Mouse (Mus musculus) CH12.LX (cell line): ENCODE data around the gene Zfp518a. TPM values are rescaled to one million over a fixed set of nuclear protein-coding genes. Genes with fewer than 3 reads are reported as not detected.

Source experiments
- DNase-seq: peaks from one replicate; pipeline ENCODE4 v3.0.0-alpha.2; 2013; ENCODE audit errors: extremely low read depth
- H3K27ac ChIP-seq: 2 replicates; pipeline ENCODE4 v1.5.1; 2012; ENCODE audit warnings: low read depth, mild to moderate bottlenecking, control low read depth, moderate library complexity; ENCODE audit not compliant: insufficient read depth
- H3K27me3 ChIP-seq: replicated peaks from 2 replicates; pipeline ENCODE3; 2012; ENCODE audit warnings: inconsistent platforms
- H3K36me3 ChIP-seq, 2 experiments: replicated peaks in 1 of 2; 2 replicates each; pipeline versions ENCODE3 to v1.6.1; 2012; ENCODE audit warnings: inconsistent platforms in 1 of 2, low read length in 1 of 2, mild to moderate bottlenecking in 1 of 2, mixed read lengths in 1 of 2, moderate library complexity in 1 of 2; ENCODE audit not compliant: control insufficient read depth in 1 of 2, insufficient read depth in 1 of 2
- H3K4me1 ChIP-seq, 2 experiments: 2 replicates each; pipeline ENCODE4 v1.6.1; 2012; ENCODE audit warnings: inconsistent platforms in 1 of 2, moderate library complexity in 1 of 2; ENCODE audit not compliant: insufficient read depth in 2 of 2, control insufficient read depth in 1 of 2
- H3K4me2 ChIP-seq: 2 replicates; pipeline ENCODE4 v1.6.1; 2012; ENCODE audit warnings: low read depth, mild to moderate bottlenecking, control low read depth; ENCODE audit not compliant: poor library complexity, insufficient read depth, severe bottlenecking
- H3K4me3 ChIP-seq, 3 experiments: fragments of 150-350 bp in 1 of 3; sonication (generic) in 1 of 3; replicated peaks in 1 of 3; 2 replicates each; pipeline versions ENCODE3 to v1.5.1; 2011 to 2012; ENCODE audit warnings: low read depth in 2 of 3, low read length in 2 of 3, mild to moderate bottlenecking in 2 of 3, moderate library complexity in 2 of 3, control low read depth in 1 of 3, improper control_type of control experiment in 1 of 3, inconsistent platforms in 1 of 3, mixed read lengths in 1 of 3; ENCODE audit not compliant: poor library complexity in 1 of 3
- H3K79me2 ChIP-seq: replicated peaks from 2 replicates; pipeline ENCODE4 v1.6.1; 2012; ENCODE audit warnings: mild to moderate bottlenecking, moderate library complexity; ENCODE audit not compliant: control insufficient read depth, poor library complexity, insufficient read depth, severe bottlenecking; ENCODE audit errors: extremely low read depth
- H3K9ac ChIP-seq: 2 replicates; pipeline ENCODE4 v1.6.1; 2012; ENCODE audit warnings: low read depth, mild to moderate bottlenecking, control low read depth, moderate library complexity; ENCODE audit not compliant: insufficient read depth
- H3K9me3 ChIP-seq: replicated peaks from 2 replicates; pipeline ENCODE3; 2012; ENCODE audit warnings: low read length, inconsistent platforms, mixed read lengths
- ETS1 ChIP-seq: conservative IDR thresholded peaks from 2 replicates; pipeline ENCODE4 v1.6.1; 2012; ENCODE audit warnings: low read depth, mild to moderate bottlenecking, inconsistent platforms, low read length, improper control_type of control experiment, moderate library complexity
- GABPA ChIP-seq: IDR thresholded peaks from 2 replicates; pipeline ENCODE4 v1.6.1; 2012; ENCODE audit warnings: low read depth, low read length, improper control_type of control experiment, inconsistent platforms; ENCODE audit not compliant: insufficient replicate concordance
- IRF4 ChIP-seq: IDR thresholded peaks from 2 replicates; pipeline ENCODE4 v1.6.1; 2014; ENCODE audit warnings: low read depth, mild to moderate bottlenecking, inconsistent platforms, low read length, improper control_type of control experiment
- JUND ChIP-seq: conservative IDR thresholded peaks from 2 replicates; pipeline ENCODE4 v1.6.1; 2011; ENCODE audit warnings: low read depth, low read length, improper control_type of control experiment
- KAT2A ChIP-seq: IDR thresholded peaks from 2 replicates; pipeline ENCODE4 v1.6.1; 2012; ENCODE audit warnings: low read length, improper control_type of control experiment, inconsistent platforms; ENCODE audit not compliant: insufficient replicate concordance
- MAZ ChIP-seq: IDR thresholded peaks from 2 replicates; pipeline ENCODE4 v1.6.1; 2012; ENCODE audit warnings: low read depth, mild to moderate bottlenecking, inconsistent platforms, low read length, improper control_type of control experiment, moderate library complexity
- MYC ChIP-seq: IDR thresholded peaks from 2 replicates; pipeline ENCODE4 v1.6.1; 2011; ENCODE audit warnings: low read depth, mild to moderate bottlenecking, improper control_type of control experiment, low read length
- NRF1 ChIP-seq: IDR thresholded peaks from 2 replicates; pipeline ENCODE4 v1.6.1; 2014; ENCODE audit warnings: low read depth, mild to moderate bottlenecking, inconsistent platforms, low read length, improper control_type of control experiment, moderate library complexity
- PAX5 ChIP-seq: IDR thresholded peaks from 2 replicates; pipeline ENCODE4 v1.6.1; 2012; ENCODE audit warnings: low read length, inconsistent platforms, mixed read lengths
- POLR2A ChIP-seq: IDR thresholded peaks from 2 replicates; pipeline ENCODE4 v1.6.1; 2011; ENCODE audit warnings: low read depth, mild to moderate bottlenecking, improper control_type of control experiment, low read length
- POLR2AphosphoS2 ChIP-seq: IDR thresholded peaks from 2 replicates; pipeline ENCODE4 v1.6.1; 2011; ENCODE audit warnings: low read depth, low read length, improper control_type of control experiment
- RAD21 ChIP-seq: IDR thresholded peaks from 2 replicates; pipeline ENCODE4 v1.6.1; 2011; ENCODE audit warnings: low read depth, mild to moderate bottlenecking, low read length, improper control_type of control experiment, moderate library complexity
- RCOR1 ChIP-seq: conservative IDR thresholded peaks from 2 replicates; pipeline ENCODE4 v1.6.1; 2012; ENCODE audit warnings: low read depth, mild to moderate bottlenecking, inconsistent platforms, low read length, improper control_type of control experiment
- SMC3 ChIP-seq: IDR thresholded peaks from 2 replicates; pipeline ENCODE4 v1.6.1; 2011; ENCODE audit warnings: low read depth, low read length, improper control_type of control experiment
- TCF12 ChIP-seq: IDR thresholded peaks from 2 replicates; pipeline ENCODE4 v1.6.1; 2014; ENCODE audit warnings: low read depth, mild to moderate bottlenecking, inconsistent platforms, low read length, improper control_type of control experiment
- USF1 ChIP-seq: IDR thresholded peaks from 2 replicates; pipeline ENCODE4 v1.6.1; 2014; ENCODE audit warnings: low read depth, mild to moderate bottlenecking, inconsistent platforms, low read length, improper control_type of control experiment
- ZC3H11A ChIP-seq: IDR thresholded peaks from 2 replicates; pipeline ENCODE4 v1.6.1; 2012; ENCODE audit warnings: low read depth, mild to moderate bottlenecking, inconsistent platforms, low read length, improper control_type of control experiment
- ZNF384 ChIP-seq: IDR thresholded peaks from 2 replicates; pipeline ENCODE4 v1.6.1; 2012; ENCODE audit warnings: low read depth, low read length, improper control_type of control experiment, inconsistent platforms
- dilution Hi-C: fragments of 300-500 bp; cut with MboI; formaldehyde crosslinking; loops from 2 replicates; pipeline ENCODE4 v1.14.3; 2020; ENCODE audit warnings: low sequenced_read_pairs; ENCODE audit not compliant: extremely low pct_unique_long_range_greater_than_20kb, extremely low pct_ligation_motif_present
- in situ Hi-C: fragments of 300-500 bp; cut with MboI; formaldehyde crosslinking; loops from 3 replicates; pipeline ENCODE4 v1.14.3; 2019; ENCODE audit warnings: low sequenced_read_pairs, low pct_ligation_motif_present, low pct_unique_long_range_greater_than_20kb, mixed read lengths
- polyA plus RNA-seq: library from polyadenylated mRNA; unstranded; fragments of >175 nt; gene quantifications from 2 replicates; pipeline ENCODE4 v1.2.1, GENCODE M21; 2012; ENCODE audit warnings: low read depth; ENCODE audit not compliant: insufficient read length
- total RNA-seq, 2 experiments: library from RNA; depleted of rRNA; stranded (reverse); fragments of 300-350 nt in 1 of 2; fragments of >200 nt in 1 of 2; gene quantifications; 2 replicates each; pipeline ENCODE4 v1.2.3; 2012 to 2014

Gene Zfp518a
- total and polyA plus RNA-seq, 3 experiments: 5.4 to 19.7 (median 11.6) TPM

DNA sequence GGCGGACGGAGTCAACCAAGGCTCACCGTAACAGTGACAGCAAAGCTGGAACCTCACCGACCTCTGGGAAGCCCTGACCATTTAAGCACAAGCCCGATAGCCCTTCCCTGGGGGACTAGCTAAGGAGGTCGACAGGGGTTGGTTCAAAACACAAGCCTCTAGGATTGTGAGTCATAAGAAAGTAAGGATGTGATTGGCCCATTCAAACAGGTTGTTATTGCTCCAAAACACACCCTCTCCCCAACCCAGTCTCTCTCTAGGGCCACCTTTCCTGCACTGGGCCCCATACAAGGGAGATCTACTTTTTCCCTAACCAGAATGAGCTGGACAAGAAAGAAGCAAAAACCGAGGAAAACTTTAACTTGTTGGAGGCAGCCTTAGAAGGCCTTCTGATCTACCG is 40.9 kb downstream of the Zfp518a start:
- no peak overlapping the region for H3K4me2 ChIP-seq
- no peak overlapping the region for H3K4me3 ChIP-seq
- H3K4me1 ChIP-seq: no peaks in the 10 kb centered on the region
- no peak overlapping the region for H3K27ac ChIP-seq
- TF ChIP-seq ZC3H11A (no peak), ETS1 (no peak), SMC3 (no peak), POLR2AphosphoS2 (no peak), POLR2A (no peak; the same call in 1 of the 2 replicates), GABPA (no peak), KAT2A (no peak), IRF4 (no peak)
- TF ChIP-seq, all 38 proteins: peak for 0
- in situ Hi-C loops (no loop called here), dilution Hi-C loops (no loop called here)
- no peaks in the 10 kb centered on the region for H3K27me3 ChIP-seq
- H3K9me3 ChIP-seq: no peaks in the 10 kb centered on the region
- H3K9ac ChIP-seq: no peak overlapping the region
- H3K36me3 ChIP-seq: peaks cover 72 to 91% of the 10 kb centered on the region in 2 experiments
- no peaks in the 10 kb centered on the region for H3K79me2 ChIP-seq
- no peak for DNase-seq

DNA sequence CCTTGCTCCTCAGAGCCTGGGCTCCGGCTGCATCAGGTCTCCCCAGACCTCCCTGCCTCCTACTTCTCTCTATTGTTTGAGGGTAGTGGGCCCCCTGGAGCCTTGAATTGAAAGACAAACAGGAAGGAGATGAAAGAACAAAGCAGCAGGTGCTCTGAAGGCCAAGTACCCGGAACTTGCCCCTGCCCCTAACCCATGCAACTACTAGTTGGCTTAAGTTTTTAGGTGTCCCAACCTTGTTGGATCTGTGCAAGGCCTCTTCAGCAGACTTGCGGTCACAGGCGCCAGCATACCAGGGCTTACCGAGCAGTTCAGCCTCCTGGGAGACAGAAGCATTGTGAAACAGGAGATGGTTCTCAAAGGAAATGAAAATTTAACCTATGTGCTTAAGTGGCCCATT is 41.5 kb downstream of the Zfp518a start:
- no peaks in the 10 kb centered on the region for H3K9me3 ChIP-seq
- H3K9ac ChIP-seq: no peak overlapping the region
- H3K4me1 ChIP-seq: no peaks in the 10 kb centered on the region
- no peak for TF ChIP-seq USF1
- TF ChIP-seq JUND: no peak
- TF ChIP-seq RAD21: no peak
- no peak for TF ChIP-seq NRF1
- no peak for TF ChIP-seq RCOR1
- no peak for TF ChIP-seq POLR2AphosphoS2
- no peak for TF ChIP-seq PAX5
- peaks cover 74 to 92% of the 10 kb centered on the region in 2 experiments for H3K36me3 ChIP-seq
- H3K4me3 ChIP-seq: no peak overlapping the region
- in situ Hi-C loops (no loop called here), dilution Hi-C loops (no loop called here)
- no peak overlapping the region for H3K27ac ChIP-seq
- no peak for DNase-seq
- no peak overlapping the region for H3K4me2 ChIP-seq
- no peaks in the 10 kb centered on the region for H3K27me3 ChIP-seq
- H3K79me2 ChIP-seq: no peaks in the 10 kb centered on the region

DNA sequence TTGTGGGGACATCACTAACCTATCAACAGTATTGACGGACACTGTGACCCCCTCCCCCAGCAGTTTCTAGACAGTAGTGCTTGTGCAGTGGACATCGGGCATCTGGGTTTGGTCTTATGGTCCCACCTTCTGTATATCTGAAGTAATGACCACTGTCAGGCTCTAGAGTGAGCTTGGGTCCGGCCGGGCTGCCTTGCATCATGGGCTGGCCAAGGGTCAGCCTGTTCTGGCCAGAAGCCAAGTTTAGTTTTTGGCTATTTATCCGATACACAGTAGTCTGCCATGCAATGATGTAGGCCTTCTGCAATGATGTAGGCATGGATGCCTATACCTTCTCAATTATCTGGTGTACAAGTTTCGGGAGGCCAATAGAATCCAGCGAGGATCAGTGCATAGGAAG is 49.0 kb downstream of the Zfp518a start:
- H3K9ac ChIP-seq: no peak overlapping the region
- DNase-seq: no peak
- H3K4me3 ChIP-seq: no peak overlapping the region
- H3K9me3 ChIP-seq: no peaks in the 10 kb centered on the region
- TF ChIP-seq ZNF384 (no peak), RAD21 (no peak), JUND (no peak), MYC (no peak), GABPA (no peak), MAZ (no peak), TCF12 (no peak), KAT2A (no peak)
- H3K79me2 ChIP-seq: no peaks in the 10 kb centered on the region
- H3K36me3 ChIP-seq: peaks cover 86 to 99% of the 10 kb centered on the region in 2 experiments
- H3K27ac ChIP-seq: no peak overlapping the region
- H3K27me3 ChIP-seq: no peaks in the 10 kb centered on the region
- in situ Hi-C loops (no loop called here), dilution Hi-C loops (no loop called here)
- no peak overlapping the region for H3K4me2 ChIP-seq
- H3K4me1 ChIP-seq: no peaks in the 10 kb centered on the region
